ENCODE assay signal across 19 mouse cellular contexts in genomic region chr9:41143825-41144224, GRCm38 (mm10).
"Had no signal": no experiment of that assay in that cellular context is flagged by ENCODE, and none has a peak within 500 bp of the region (broad histone marks: within the 10 kb centered on the region; RNA-seq: fewer than 3 reads in every experiment).

No protein-coding gene starts in this region.

- DNase-seq: kidney, adult 18-20 months; kidney, adult 9 months; kidney, postnatal 14 days; layer of hippocampus, adult 9-11 months; left cerebral cortex, postnatal 4 days; liver, embryonic 13.5 days; lung, adult 2 months; lung, postnatal 14 days; lung, postnatal 4 days; midbrain, embryonic 14.5 days; retina, postnatal 1 day; right cerebral cortex, postnatal 25 days; spleen, adult 18-20 months; thymus, postnatal 25 days had no signal

- H3K4me1 ChIP-seq: stomach, embryonic 15.5 days had no signal

- H3K27me3 ChIP-seq: liver, embryonic 13.5 days; neural tube, embryonic 12.5 days; neural tube, embryonic 15.5 days; stomach, embryonic 15.5 days had no signal

- H3K9me3 ChIP-seq: liver, embryonic 13.5 days; neural tube, embryonic 12.5 days; neural tube, embryonic 15.5 days; stomach, embryonic 15.5 days had no signal

- H3K4me2 ChIP-seq: liver, embryonic 13.5 days; midbrain, embryonic 11.5 days; neural tube, embryonic 12.5 days; neural tube, embryonic 15.5 days; stomach, embryonic 15.5 days had no signal

- H3K36me3 ChIP-seq: liver, embryonic 13.5 days; neural tube, embryonic 12.5 days; neural tube, embryonic 15.5 days; stomach, embryonic 15.5 days had no signal

- H3K9ac ChIP-seq: liver, embryonic 13.5 days; neural tube, embryonic 12.5 days; neural tube, embryonic 15.5 days; stomach, embryonic 15.5 days had no signal

- H3K27ac ChIP-seq: layer of hippocampus, adult 2 months; liver, embryonic 13.5 days; neural tube, embryonic 12.5 days; neural tube, embryonic 15.5 days; stomach, embryonic 15.5 days had no signal

- H3K4me3 ChIP-seq: layer of hippocampus, adult 2 months; liver, embryonic 13.5 days; neural tube, embryonic 12.5 days; neural tube, embryonic 15.5 days; stomach, embryonic 15.5 days had no signal
